Mouse (Mus musculus) bone marrow, adult 2 months (tissue): ENCODE measurements around the gene Oaf.

Experiments
- CTCF ChIP-seq: fragments of 200-500 bp; IDR thresholded peaks from 2 replicates; pipeline ENCODE4 v1.5.1; 2011; ENCODE audit warnings: low read length, control low read depth; ENCODE audit not compliant: control insufficient read depth, insufficient read depth
- POLR2A ChIP-seq: fragments of 200-500 bp; IDR thresholded peaks from 2 replicates; pipeline ENCODE4 v1.6.1; 2011; ENCODE audit warnings: low read depth, mild to moderate bottlenecking, control low read depth, low read length, borderline replicate concordance; ENCODE audit not compliant: control insufficient read depth

DNA sequence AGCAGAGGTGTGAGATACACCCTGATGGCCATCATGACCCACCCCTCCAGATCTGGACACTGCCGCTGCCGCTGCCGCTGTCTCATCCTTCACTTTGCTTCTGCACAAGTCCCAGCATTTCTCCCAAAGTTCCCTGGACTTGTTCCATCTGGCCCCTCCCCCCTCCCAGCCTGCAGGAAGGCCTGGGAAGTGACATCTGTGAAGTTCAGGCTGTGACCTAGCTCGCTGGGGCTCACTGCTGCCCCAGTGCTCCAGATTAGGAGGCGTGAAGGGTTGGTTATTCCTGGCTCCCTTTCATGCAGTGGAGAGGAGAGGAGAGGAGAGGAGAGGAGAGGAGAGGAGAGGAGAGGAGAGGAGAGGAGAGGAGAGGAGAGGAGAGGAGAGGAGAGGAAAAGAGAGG, 60.1 kb downstream of the Oaf start:
- TF ChIP-seq POLR2A: no peak
- no peak for TF ChIP-seq CTCF
